Mouse (Mus musculus) MEL (cell line): Measurements from ENCODE around the gene Matn3. TPM values are rescaled to one million over a fixed set of nuclear protein-coding genes. Genes with fewer than 3 reads are reported as not detected.

ENCODE experiments used
- DNase-seq: peaks from one replicate; pipeline ENCODE4 v3.0.0; 2011; ENCODE audit warnings: low read depth, low spot score
- H3K27ac ChIP-seq: 2 replicates; pipeline ENCODE4 v1.5.1; 2012; ENCODE audit warnings: low read depth, mild to moderate bottlenecking, control low read depth, low read length, moderate library complexity; ENCODE audit not compliant: control insufficient read depth
- H3K27me3 ChIP-seq, 2 experiments: fragments of 150-350 bp in 1 of 2; sonication (generic) in 1 of 2; 2 replicates each; pipeline ENCODE4 v1.6.1; 2012; ENCODE audit warnings: low read length in 2 of 2, mild to moderate bottlenecking in 2 of 2, improper control_type of control experiment in 1 of 2, moderate library complexity in 1 of 2; ENCODE audit not compliant: insufficient read depth in 2 of 2, control insufficient read depth in 1 of 2
- H3K36me3 ChIP-seq, 2 experiments: 2 replicates each; pipeline ENCODE4 v1.6.1; 2012 to 2014; ENCODE audit warnings: low read length in 2 of 2, improper control_type of control experiment in 1 of 2, inconsistent platforms in 1 of 2, mild to moderate bottlenecking in 1 of 2; ENCODE audit not compliant: insufficient read depth in 2 of 2, control insufficient read depth in 1 of 2
- H3K4me1 ChIP-seq, 2 experiments: fragments of 150-350 bp in 1 of 2; sonication (generic) in 1 of 2; 2 replicates each; pipeline ENCODE4 v1.6.1; 2012; ENCODE audit warnings: low read length in 2 of 2, improper control_type of control experiment in 1 of 2, mild to moderate bottlenecking in 1 of 2; ENCODE audit not compliant: insufficient read depth in 2 of 2, control insufficient read depth in 1 of 2
- H3K4me3 ChIP-seq, 2 experiments: fragments of 150-350 bp in 1 of 2; sonication (generic) in 1 of 2; 2 replicates each; pipeline ENCODE4 v1.5.1; 2012; ENCODE audit warnings: low read depth in 2 of 2, low read length in 2 of 2, mild to moderate bottlenecking in 2 of 2, moderate library complexity in 2 of 2, control low read depth in 1 of 2, improper control_type of control experiment in 1 of 2; ENCODE audit not compliant: control insufficient read depth in 1 of 2, insufficient read depth in 1 of 2
- H3K79me2 ChIP-seq: 2 replicates; pipeline ENCODE4 v1.6.1; 2012; ENCODE audit warnings: mild to moderate bottlenecking, low read length, moderate library complexity; ENCODE audit not compliant: control insufficient read depth, poor library complexity, insufficient read depth
- H3K9ac ChIP-seq: 2 replicates; pipeline ENCODE4 v1.6.1; 2012; ENCODE audit warnings: low read depth, mild to moderate bottlenecking, control low read depth, low read length, moderate library complexity; ENCODE audit not compliant: control insufficient read depth, poor library complexity, severe bottlenecking
- H3K9me3 ChIP-seq: fragments of 150-350 bp; sonication (generic); replicated peaks from 2 replicates; pipeline ENCODE4 v1.6.1; 2012; ENCODE audit warnings: mild to moderate bottlenecking, low read length, improper control_type of control experiment, moderate library complexity; ENCODE audit not compliant: insufficient read depth
- CHD1 ChIP-seq: IDR thresholded peaks from 2 replicates; pipeline ENCODE4 v1.6.1; 2012; ENCODE audit warnings: low read depth, mild to moderate bottlenecking, inconsistent platforms, low read length, improper control_type of control experiment
- CTCF ChIP-seq, 3 experiments: IDR thresholded peaks in 2 of 3; conservative IDR thresholded peaks in 1 of 3; 2 replicates each; pipeline ENCODE4 v1.5.1; 2011 to 2012; ENCODE audit warnings: low read length in 3 of 3, low read depth in 2 of 3, mild to moderate bottlenecking in 2 of 3, improper control_type of control experiment in 1 of 3, inconsistent platforms in 1 of 3, mixed read lengths in 1 of 3, moderate library complexity in 1 of 3; ENCODE audit not compliant: control insufficient read depth in 1 of 3, insufficient read depth in 1 of 3, poor library complexity in 1 of 3, severe bottlenecking in 1 of 3
- ELF1 ChIP-seq: IDR thresholded peaks from 2 replicates; pipeline ENCODE4 v1.6.1; 2014; ENCODE audit warnings: low read depth, mild to moderate bottlenecking, inconsistent platforms, low read length, improper control_type of control experiment, moderate library complexity
- ETS1 ChIP-seq: IDR thresholded peaks from 2 replicates; pipeline ENCODE4 v1.6.1; 2012; ENCODE audit warnings: low read depth, mild to moderate bottlenecking, inconsistent platforms, low read length, improper control_type of control experiment, moderate library complexity
- GABPA ChIP-seq: IDR thresholded peaks from 2 replicates; pipeline ENCODE4 v1.6.1; 2012; ENCODE audit warnings: low read depth, mild to moderate bottlenecking, inconsistent platforms, low read length, improper control_type of control experiment, moderate library complexity
- HCFC1 ChIP-seq: IDR thresholded peaks from 2 replicates; pipeline ENCODE4 v1.6.1; 2012; ENCODE audit warnings: low read depth, mild to moderate bottlenecking, inconsistent platforms, low read length, improper control_type of control experiment, moderate library complexity
- JUND ChIP-seq: IDR thresholded peaks from 2 replicates; pipeline ENCODE4 v1.6.1; 2011; ENCODE audit warnings: low read depth, mild to moderate bottlenecking, improper control_type of control experiment, low read length
- MAFK ChIP-seq: IDR thresholded peaks from 2 replicates; pipeline ENCODE4 v1.6.1; 2011; ENCODE audit warnings: low read depth, mild to moderate bottlenecking, low read length, improper control_type of control experiment, borderline replicate concordance
- MEF2A ChIP-seq: IDR thresholded peaks from 2 replicates; pipeline ENCODE4 v1.6.1; 2014; ENCODE audit warnings: low read depth, mild to moderate bottlenecking, inconsistent platforms, low read length, improper control_type of control experiment; ENCODE audit not compliant: poor library complexity, insufficient replicate concordance, severe bottlenecking; ENCODE audit errors: extremely low read depth
- MXI1 ChIP-seq: IDR thresholded peaks from 2 replicates; pipeline ENCODE4 v1.6.1; 2011; ENCODE audit warnings: mild to moderate bottlenecking, low read depth, low read length, improper control_type of control experiment
- MYC ChIP-seq: IDR thresholded peaks from 2 replicates; pipeline ENCODE4 v1.6.1; 2011; ENCODE audit warnings: low read depth, mild to moderate bottlenecking, low read length, improper control_type of control experiment, moderate library complexity
- NRF1 ChIP-seq: IDR thresholded peaks from 2 replicates; pipeline ENCODE4 v1.6.1; 2014; ENCODE audit warnings: low read depth, mild to moderate bottlenecking, inconsistent platforms, low read length, improper control_type of control experiment, moderate library complexity; ENCODE audit not compliant: poor library complexity, insufficient read depth, severe bottlenecking
- RAD21 ChIP-seq: IDR thresholded peaks from 2 replicates; pipeline ENCODE4 v1.6.1; 2011; ENCODE audit warnings: mild to moderate bottlenecking, low read depth, low read length, improper control_type of control experiment
- SIN3A ChIP-seq: IDR thresholded peaks from 2 replicates; pipeline ENCODE4 v1.6.1; 2012; ENCODE audit warnings: low read length, improper control_type of control experiment, inconsistent platforms
- SMC3 ChIP-seq: IDR thresholded peaks from 2 replicates; pipeline ENCODE4 v1.6.1; 2011; ENCODE audit warnings: low read depth, low read length, improper control_type of control experiment
- UBTF ChIP-seq: IDR thresholded peaks from 2 replicates; pipeline ENCODE4 v1.6.1; 2012; ENCODE audit warnings: low read depth, mild to moderate bottlenecking, inconsistent platforms, low read length, improper control_type of control experiment, moderate library complexity, borderline replicate concordance; ENCODE audit not compliant: insufficient read depth
- USF2 ChIP-seq, 2 experiments: IDR thresholded peaks; 2 replicates each; pipeline ENCODE4 v1.6.1; 2011 to 2012; ENCODE audit warnings: improper control_type of control experiment in 2 of 2, low read length in 2 of 2, borderline replicate concordance in 1 of 2, inconsistent platforms in 1 of 2, low read depth in 1 of 2, mild to moderate bottlenecking in 1 of 2; ENCODE audit not compliant: insufficient read depth in 1 of 2
- ZC3H11A ChIP-seq: IDR thresholded peaks from 2 replicates; pipeline ENCODE4 v1.6.1; 2012; ENCODE audit warnings: low read depth, mild to moderate bottlenecking, inconsistent platforms, low read length, improper control_type of control experiment
- ZMIZ1 ChIP-seq: IDR thresholded peaks from 2 replicates; pipeline ENCODE4 v1.6.1; 2012; ENCODE audit warnings: low read depth, mild to moderate bottlenecking, inconsistent platforms, low read length, improper control_type of control experiment, moderate library complexity
- ZNF384 ChIP-seq: IDR thresholded peaks from 2 replicates; pipeline ENCODE4 v1.6.1; 2012; ENCODE audit warnings: low read depth, mild to moderate bottlenecking, inconsistent platforms, low read length, improper control_type of control experiment
- polyA plus RNA-seq, 2 experiments: library from polyadenylated mRNA; stranded (reverse) in 1 of 2; unstranded in 1 of 2; fragments of >175 nt in 1 of 2; fragments of >200 nt in 1 of 2; gene quantifications; 2 replicates each; pipeline versions ENCODE4 v1.2.1 to v1.2.4; 2012; ENCODE audit warnings: low replicate concordance in 2 of 2, low read depth in 1 of 2; ENCODE audit not compliant: insufficient read length in 2 of 2, insufficient read depth in 1 of 2, missing spikeins in 1 of 2
- total RNA-seq: library from RNA; depleted of rRNA; stranded (reverse); fragments of 300-350 nt; gene quantifications from 2 replicates; pipeline ENCODE4 v1.2.3, GENCODE M21; 2012

The Matn3 gene
- total and polyA plus RNA-seq, 3 experiments: not detected

DNA sequence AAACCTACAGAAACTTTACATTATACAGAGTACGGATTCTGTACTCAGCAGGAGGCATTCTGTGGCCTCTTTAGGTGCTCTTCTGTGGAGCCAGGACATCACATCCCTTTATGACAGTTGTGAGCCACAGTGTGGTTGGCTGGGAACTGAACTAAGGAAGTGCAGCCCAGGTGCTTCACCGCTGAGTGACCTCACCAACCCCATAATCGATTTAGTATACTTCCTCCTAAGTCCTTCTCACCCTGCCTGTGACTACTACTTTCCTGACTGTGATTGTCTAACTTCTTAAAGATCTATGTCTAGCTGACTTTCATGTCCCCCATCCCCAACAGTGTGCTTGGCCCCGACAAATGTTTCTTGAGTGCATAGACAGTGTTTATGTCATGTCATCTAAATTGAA, 50.6 kb downstream of the Matn3 start:
- no peak overlapping the region for H3K27ac ChIP-seq
- H3K79me2 ChIP-seq: no peaks in the 10 kb centered on the region
- DNase-seq: no peak
- no peaks in the 10 kb centered on the region for H3K9me3 ChIP-seq
- no peaks in the 10 kb centered on the region for H3K27me3 ChIP-seq
- no peak overlapping the region for H3K4me3 ChIP-seq
- no peak overlapping the region for H3K9ac ChIP-seq
- H3K4me1 ChIP-seq: no peaks in the 10 kb centered on the region
- TF ChIP-seq NRF1 (no peak), SIN3A (no peak), CTCF (IDR thresholded peaks at IDR 0.05 in 2 of 3, conservative IDR thresholded peaks at IDR 0.05 in 1 of 3; ENCODE audit: control insufficient read depth in 1 of 3, insufficient read depth in 1 of 3, low read depth in 2 of 3, low read length in 3 of 3, poor library complexity in 1 of 3, severe bottlenecking in 1 of 3) (no peak), MEF2A (no peak), UBTF (no peak), MXI1 (no peak)
- no peaks in the 10 kb centered on the region for H3K36me3 ChIP-seq

DNA sequence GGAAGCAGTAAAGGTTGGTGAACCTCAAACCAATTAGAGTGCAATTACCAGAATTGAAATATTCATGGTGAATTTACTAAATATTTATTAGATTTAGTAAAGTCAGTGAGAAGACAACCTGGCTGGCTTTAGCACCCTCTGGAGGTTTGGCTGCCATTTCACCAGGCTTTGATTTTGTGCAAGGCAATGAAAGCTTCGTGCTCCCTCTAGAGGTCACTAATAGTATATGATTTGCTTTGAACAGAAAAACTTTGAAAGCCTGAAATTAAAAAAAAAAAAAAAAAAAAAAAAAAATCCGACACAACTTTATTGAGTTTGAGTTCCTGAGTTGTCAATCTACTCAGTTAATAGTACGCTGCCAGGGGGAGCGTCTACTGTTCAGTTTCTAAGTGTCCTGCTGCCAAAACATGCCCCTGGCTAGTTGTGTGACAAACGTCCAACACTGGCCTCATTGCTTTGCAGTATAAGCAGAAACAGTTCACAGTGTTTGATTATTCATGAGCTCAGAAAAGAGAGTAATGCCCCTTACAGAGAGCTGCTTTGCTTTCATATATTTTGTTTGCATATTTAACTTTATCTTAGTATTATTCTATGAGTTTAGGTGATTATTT, 54.4 kb downstream of the Matn3 start:
- DNase-seq: peak; percentile 83
- no peaks in the 10 kb centered on the region for H3K27me3 ChIP-seq
- no peaks in the 10 kb centered on the region for H3K4me1 ChIP-seq
- no peaks in the 10 kb centered on the region for H3K36me3 ChIP-seq
- H3K27ac ChIP-seq: no peak overlapping the region
- H3K9ac ChIP-seq: no peak overlapping the region
- H3K9me3 ChIP-seq: no peaks in the 10 kb centered on the region
- no peaks in the 10 kb centered on the region for H3K79me2 ChIP-seq
- peak; percentile 90 for TF ChIP-seq ZC3H11A
- peak; percentile 97 for TF ChIP-seq ZNF384
- TF ChIP-seq GABPA: no peak
- TF ChIP-seq ELF1: 0 out of 2 replicates have a peak, but pooled peaks have one; percentile 10
- peak; percentile 89 for TF ChIP-seq SMC3
- peak; percentile 52 to 98 (median 62) for TF ChIP-seq CTCF (IDR thresholded peaks at IDR 0.05 in 2 of 3, conservative IDR thresholded peaks at IDR 0.05 in 1 of 3; ENCODE audit: control insufficient read depth in 1 of 3, insufficient read depth in 1 of 3, low read depth in 2 of 3, low read length in 3 of 3, poor library complexity in 1 of 3, severe bottlenecking in 1 of 3)
- TF ChIP-seq RAD21: peak; percentile 91
- TF ChIP-seq MEF2A: no peak
- H3K4me3 ChIP-seq: no peak overlapping the region

DNA sequence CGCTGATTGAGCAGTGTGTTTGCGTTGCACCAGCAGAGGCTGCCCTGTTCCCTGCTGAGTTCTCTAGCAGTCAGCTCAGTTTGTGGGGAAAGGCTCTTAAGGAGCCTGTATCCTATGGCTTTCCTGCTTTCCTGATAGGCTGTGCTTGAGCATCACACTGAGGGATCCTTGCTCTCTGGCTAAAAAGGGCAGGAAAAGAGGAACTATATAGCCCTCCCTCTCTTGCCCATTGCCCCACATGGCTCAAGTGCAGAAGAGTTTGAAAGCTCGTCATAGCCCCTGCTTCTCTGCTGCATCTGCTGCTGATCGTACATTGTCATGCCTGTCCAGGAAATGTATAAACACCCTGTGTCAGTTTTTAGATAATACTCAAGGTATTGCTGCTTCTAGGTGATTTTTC, 59.4 kb downstream of the Matn3 start:
- H3K9me3 ChIP-seq: no peaks in the 10 kb centered on the region
- no peak overlapping the region for H3K27ac ChIP-seq
- no peak overlapping the region for H3K4me3 ChIP-seq
- no peak for TF ChIP-seq ZMIZ1
- no peak for TF ChIP-seq MAFK
- TF ChIP-seq GABPA: no peak
- no peak for TF ChIP-seq JUND
- no peak for TF ChIP-seq HCFC1
- no peak for TF ChIP-seq ETS1
- no peak for TF ChIP-seq MYC
- no peak for TF ChIP-seq SMC3
- no peak for TF ChIP-seq SIN3A
- TF ChIP-seq CHD1: no peak
- no peak for TF ChIP-seq USF2 (IDR thresholded peaks at IDR 0.05; ENCODE audit: borderline replicate concordance in 1 of 2, insufficient read depth in 1 of 2, low read depth in 1 of 2, low read length in 2 of 2)
- TF ChIP-seq ELF1: no peak
- TF ChIP-seq MXI1: no peak
- TF ChIP-seq, all 39 proteins: peak for 0
- no peak overlapping the region for H3K9ac ChIP-seq
- no peaks in the 10 kb centered on the region for H3K79me2 ChIP-seq
- no peak for DNase-seq
- H3K4me1 ChIP-seq: no peaks in the 10 kb centered on the region
- H3K36me3 ChIP-seq: no peaks in the 10 kb centered on the region
- H3K27me3 ChIP-seq: no peaks in the 10 kb centered on the region
